Mouse (Mus musculus) ES-Bruce4 (cell line): Measurements from ENCODE around the gene Golgb1. TPM values are rescaled to one million over a fixed set of nuclear protein-coding genes. Genes with fewer than 3 reads are reported as not detected.

Source experiments
- H3K27ac ChIP-seq: 2 replicates; pipeline ENCODE4 v1.5.1; 2012; ENCODE audit warnings: low read length, inconsistent platforms; ENCODE audit not compliant: insufficient read depth
- H3K27me3 ChIP-seq: 2 replicates; pipeline ENCODE4 v1.6.1; 2012; ENCODE audit warnings: mild to moderate bottlenecking, low read length, inconsistent platforms; ENCODE audit not compliant: control insufficient read depth, poor library complexity, insufficient read depth, severe bottlenecking
- H3K36me3 ChIP-seq: 2 replicates; pipeline ENCODE4 v1.6.1; 2012; ENCODE audit warnings: inconsistent platforms, mild to moderate bottlenecking, low read length, moderate library complexity; ENCODE audit not compliant: control insufficient read depth, poor library complexity, insufficient read depth, severe bottlenecking
- H3K4me1 ChIP-seq: one replicate; pipeline ENCODE4 v1.8.1; 2011; ENCODE audit warnings: low read length; ENCODE audit not compliant: control insufficient read depth, insufficient read depth
- H3K4me3 ChIP-seq: 2 replicates; pipeline ENCODE4 v1.5.1; 2011; ENCODE audit warnings: low read depth, mild to moderate bottlenecking, low read length
- H3K9ac ChIP-seq: 2 replicates; pipeline ENCODE4 v1.6.1; 2012; ENCODE audit warnings: low read depth, mild to moderate bottlenecking, inconsistent platforms; ENCODE audit not compliant: poor library complexity, severe bottlenecking
- H3K9me3 ChIP-seq: replicated peaks from 2 replicates; pipeline ENCODE4 v1.6.1; 2012; ENCODE audit warnings: mild to moderate bottlenecking, low read length, inconsistent platforms; ENCODE audit not compliant: control insufficient read depth, poor library complexity, insufficient read depth, severe bottlenecking
- CTCF ChIP-seq: IDR thresholded peaks from one replicate; pipeline ENCODE4 v1.8.1; 2011; ENCODE audit warnings: low read depth, low read length
- EP300 ChIP-seq: IDR thresholded peaks from 2 replicates; pipeline ENCODE4 v1.6.1; 2011; ENCODE audit warnings: low read depth, low read length; ENCODE audit not compliant: insufficient read depth
- POLR2A ChIP-seq: IDR thresholded peaks from one replicate; pipeline ENCODE4 v1.8.1; 2011; ENCODE audit warnings: low read length; ENCODE audit not compliant: insufficient read depth
- polyA plus RNA-seq: library from polyadenylated mRNA; stranded (reverse); fragments of >200 nt; gene quantifications from 2 replicates; pipeline ENCODE4 v1.2.4, GENCODE M21; 2011; ENCODE audit warnings: low read depth; ENCODE audit not compliant: missing spikeins, insufficient read depth, insufficient read length

Golgb1 gene
- polyA plus RNA-seq, 1 experiment = 67.5 TPM

- no peaks in the 10 kb centered on the region for H3K9me3 ChIP-seq
- no peaks in the 10 kb centered on the region for H3K36me3 ChIP-seq
- H3K9ac ChIP-seq = no peak overlapping the region
- no peaks in the 10 kb centered on the region for H3K27me3 ChIP-seq
- H3K4me1 ChIP-seq = no peaks in the 10 kb centered on the region
- H3K4me3 ChIP-seq = no peak overlapping the region
- H3K27ac ChIP-seq = no peak overlapping the region
- no peak for TF ChIP-seq POLR2A
- TF ChIP-seq CTCF = no peak
- TF ChIP-seq EP300 = no peak
Observed at GRCm38 (mm10) chr16:36863585-36863984, 11.4 kb upstream of the Golgb1 start.

GRCm38 (mm10) chr16:36869442-36869841, 5.5 kb upstream of the Golgb1 start:
- Histone ChIP-seq H3K4me3 (no peak overlapping the region), H3K9ac (no peak overlapping the region), H3K9me3 (no peaks in the 10 kb centered on the region), H3K27ac (no peak overlapping the region), H3K36me3 (peaks cover 4% of the 10 kb centered on the region), H3K27me3 (no peaks in the 10 kb centered on the region), H3K4me1 (no peaks in the 10 kb centered on the region)
- TF ChIP-seq CTCF (no peak), POLR2A (no peak)

GRCm38 (mm10) chr16:36875276-36875851, 424 bp downstream of the Golgb1 start:
- H3K27me3 ChIP-seq = no peaks in the 10 kb centered on the region
- TF ChIP-seq EP300 (no peak), POLR2A (no peak), CTCF (no peak)
- no peaks in the 10 kb centered on the region for H3K4me1 ChIP-seq
- H3K9ac ChIP-seq = peak overlapping the region; percentile 93
- H3K36me3 ChIP-seq = peaks cover 4% of the 10 kb centered on the region
- H3K4me3 ChIP-seq = peak overlapping the region; percentile 100
- H3K9me3 ChIP-seq = no peaks in the 10 kb centered on the region
- no peak overlapping the region for H3K27ac ChIP-seq

GRCm38 (mm10) chr16:36877316-36877715, 2.4 kb downstream of the Golgb1 start:
- TF ChIP-seq EP300 = no peak
- no peak for TF ChIP-seq POLR2A
- no peak for TF ChIP-seq CTCF
- no peak overlapping the region for H3K9ac ChIP-seq
- no peaks in the 10 kb centered on the region for H3K27me3 ChIP-seq

GRCm38 (mm10) chr16:36882737-36883343, 7.9 kb downstream of the Golgb1 start:
- TF ChIP-seq CTCF = no peak
- Histone ChIP-seq H3K27ac (no peak overlapping the region), H3K4me1 (no peaks in the 10 kb centered on the region), H3K27me3 (no peaks in the 10 kb centered on the region), H3K36me3 (0 out of 2 replicates have a peak, but pooled peaks cover 2% of the 10 kb centered on the region), H3K9ac (no peak overlapping the region), H3K4me3 (no peak overlapping the region), H3K9me3 (no peaks in the 10 kb centered on the region)

More at GRCm38 (mm10) chr16:36877316-36877715, 2.4 kb downstream of the Golgb1 start:
- Histone ChIP-seq H3K4me3 (no peak overlapping the region), H3K36me3 (no peaks in the 10 kb centered on the region), H3K27ac (no peak overlapping the region), H3K4me1 (no peaks in the 10 kb centered on the region), H3K9me3 (no peaks in the 10 kb centered on the region)

- H3K4me3 ChIP-seq = no peak overlapping the region
- H3K27ac ChIP-seq = no peak overlapping the region
- H3K36me3 ChIP-seq = 0 out of 2 replicates have a peak, but pooled peaks cover 2% of the 10 kb centered on the region
- H3K27me3 ChIP-seq = no peaks in the 10 kb centered on the region
- no peak overlapping the region for H3K9ac ChIP-seq
- no peaks in the 10 kb centered on the region for H3K9me3 ChIP-seq
- no peak for TF ChIP-seq POLR2A
- no peak for TF ChIP-seq EP300
- peak; percentile 64 for TF ChIP-seq CTCF
- no peaks in the 10 kb centered on the region for H3K4me1 ChIP-seq
Observed at GRCm38 (mm10) chr16:36884881-36885280, 9.9 kb downstream of the Golgb1 start.
